Mouse (Mus musculus) brain, embryonic 14.5 days (tissue): ENCODE measurements around the gene Ghrhr.

ENCODE experiments used
- CTCF ChIP-seq: fragments of 200-500 bp; IDR thresholded peaks from 2 replicates; pipeline ENCODE4 v1.5.1; 2012; ENCODE audit warnings: inconsistent platforms, mild to moderate bottlenecking, moderate library complexity, borderline replicate concordance; ENCODE audit not compliant: insufficient read depth, insufficient read length; ENCODE audit errors: extremely low read depth
- POLR2A ChIP-seq: fragments of 200-500 bp; IDR thresholded peaks from 2 replicates; pipeline ENCODE4 v1.6.1; 2012; ENCODE audit warnings: mild to moderate bottlenecking, inconsistent platforms, borderline replicate concordance; ENCODE audit not compliant: poor library complexity, insufficient read depth, insufficient read length, severe bottlenecking; ENCODE audit errors: extremely low read depth

DNA sequence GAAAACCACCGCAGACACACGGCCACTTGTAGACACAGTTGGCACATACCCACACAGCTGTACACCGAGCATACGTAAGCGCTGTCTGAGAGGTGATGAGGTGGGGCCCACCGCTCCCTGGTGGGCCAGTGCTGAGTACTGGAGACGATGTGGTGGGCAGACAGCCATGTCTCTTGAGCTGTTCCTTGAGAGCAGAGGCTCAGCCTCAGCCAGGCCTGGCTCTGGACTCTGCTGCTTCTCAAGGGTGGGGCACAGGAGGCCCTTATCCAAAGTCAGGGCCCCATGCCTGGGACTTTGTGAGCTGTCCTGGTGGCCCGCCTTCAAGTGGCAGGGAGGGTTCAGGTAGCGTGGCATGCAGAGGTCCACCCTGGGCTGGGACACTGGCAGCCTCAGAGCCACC is 33.8 kb upstream of the Ghrhr start:
- TF ChIP-seq POLR2A (no peak), CTCF (no peak)
